ENCODE assay signal across 13 mouse cellular contexts in the genomic region with DNA sequence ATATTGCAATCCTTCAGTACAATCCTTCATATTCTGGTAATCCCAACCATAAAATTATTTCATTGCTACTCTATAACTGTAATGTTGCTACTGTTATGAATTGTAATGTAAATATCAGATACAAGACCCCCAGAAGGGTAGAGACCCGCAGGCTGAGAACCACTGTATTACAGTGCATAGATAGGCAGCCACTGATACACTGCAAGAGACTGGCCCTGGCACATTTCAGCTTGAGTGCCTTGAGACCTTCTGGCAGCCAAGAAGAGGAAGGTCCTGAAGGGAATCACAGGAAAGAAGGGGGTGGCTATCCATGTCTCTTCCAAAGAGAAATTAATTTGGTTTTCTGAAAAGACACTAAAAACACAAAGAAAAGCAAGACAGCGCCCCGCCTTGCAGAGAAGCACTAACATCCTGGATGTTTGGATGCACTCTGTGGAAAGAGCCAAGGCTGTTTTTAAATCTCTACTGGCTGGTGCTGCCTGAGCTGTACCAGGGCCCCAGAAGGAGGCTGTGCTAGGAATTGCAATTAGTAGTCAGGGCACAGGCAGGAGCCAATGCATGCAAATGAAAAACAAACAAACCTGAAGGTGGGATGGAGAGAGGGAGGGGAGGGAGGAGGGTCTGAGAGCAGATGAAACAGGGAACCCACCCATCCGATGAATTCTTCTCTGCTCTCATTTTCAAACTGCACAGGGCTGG.
A peak's percentile ranks its signal among the peaks of the same experiment; 100 is the strongest.
DNase-seq lines count a peak whose midpoint lies in the region; ATAC-seq and TF ChIP-seq lines count a peak whose summit lies in the region.
"Had no signal": no experiment of that assay in that cellular context is flagged by ENCODE, and none has a peak within 500 bp of the region (broad histone marks: within the 10 kb centered on the region; RNA-seq: fewer than 3 reads in every experiment).

No protein-coding gene starts in this region.

- no peaks in the 10 kb centered on the region for H3K4me1 ChIP-seq in kidney, postnatal 0 days (replicated peaks; ENCODE audit: insufficient read depth, low read length)
- peaks cover 22% of the 10 kb centered on the region for H3K4me1 ChIP-seq in forebrain, embryonic 13.5 days
- H3K4me1 ChIP-seq in midbrain, embryonic 12.5 days, result peaks cover 10% of the 10 kb centered on the region; the same call in 1 of the 2 replicates
- no peaks in the 10 kb centered on the region for H3K4me1 ChIP-seq in thymus, adult 2 months (replicated peaks; ENCODE audit: control insufficient read depth, insufficient read depth, low read length)
- H3K4me1 ChIP-seq: limb, embryonic 10.5 days; megakaryocyte, embryonic 14.5 days; stomach, embryonic 15.5 days had no signal

- no peaks in the 10 kb centered on the region for H3K27me3 ChIP-seq in kidney, postnatal 0 days (ENCODE audit: insufficient read depth, low read length)
- no peaks in the 10 kb centered on the region for H3K27me3 ChIP-seq in forebrain, embryonic 13.5 days
- no peaks in the 10 kb centered on the region for H3K27me3 ChIP-seq in midbrain, embryonic 12.5 days
- H3K27me3 ChIP-seq in thymus, adult 2 months (ENCODE audit: control insufficient read depth, insufficient read depth, low read length), result no peaks in the 10 kb centered on the region
- H3K27me3 ChIP-seq: megakaryocyte, embryonic 14.5 days; stomach, embryonic 15.5 days had no signal

- H3K9ac ChIP-seq in kidney, postnatal 0 days (ENCODE audit: low read depth, low read length), result no peak overlapping the region
- no peak overlapping the region for H3K9ac ChIP-seq in forebrain, embryonic 13.5 days
- no peak overlapping the region for H3K9ac ChIP-seq in midbrain, embryonic 12.5 days (replicated peaks)
- H3K9ac ChIP-seq: stomach, embryonic 15.5 days had no signal

- H3K4me3 ChIP-seq in kidney, postnatal 0 days (replicated peaks; ENCODE audit: low read depth, low read length), result no peak overlapping the region
- H3K4me3 ChIP-seq in forebrain, embryonic 13.5 days, result no peak overlapping the region
- H3K4me3 ChIP-seq in midbrain, embryonic 12.5 days, result no peak overlapping the region
- no peak overlapping the region for H3K4me3 ChIP-seq in thymus, adult 2 months (ENCODE audit: control insufficient read depth, insufficient read depth, low read length)
- H3K4me3 ChIP-seq: limb, embryonic 10.5 days; megakaryocyte, embryonic 14.5 days; stomach, embryonic 15.5 days had no signal

- ATAC-seq in kidney, postnatal 0 days (replicated peaks; ENCODE audit: low FRiP score, low read depth), result peak; percentile 63; the same call in 1 of the 2 replicates
- ATAC-seq in forebrain, embryonic 13.5 days, result peak; percentile 94
- ATAC-seq in midbrain, embryonic 12.5 days (ENCODE audit: low FRiP score, low read depth), result peak; percentile 90

- no peaks in the 10 kb centered on the region for H3K9me3 ChIP-seq in kidney, postnatal 0 days (replicated peaks; ENCODE audit: low read length)
- no peaks in the 10 kb centered on the region for H3K9me3 ChIP-seq in forebrain, embryonic 13.5 days (replicated peaks)
- H3K9me3 ChIP-seq in midbrain, embryonic 12.5 days, result no peaks in the 10 kb centered on the region
- H3K9me3 ChIP-seq: limb, embryonic 10.5 days; stomach, embryonic 15.5 days had no signal

- no peak for TF ChIP-seq CTCF in kidney, postnatal 0 days (IDR thresholded peaks at IDR 0.05; ENCODE audit: low read depth)
- no peak for TF ChIP-seq CTCF in brain, embryonic 14.5 days (IDR thresholded peaks at IDR 0.05; ENCODE audit: borderline replicate concordance, extremely low read depth, insufficient read depth, insufficient read length)
- no peak for TF ChIP-seq CTCF in thymus, adult 2 months (IDR thresholded peaks at IDR 0.05; ENCODE audit: borderline replicate concordance, control insufficient read depth, extremely low read depth, insufficient read depth, low read length, poor library complexity)

- peak; percentile 38 for DNase-seq in kidney, postnatal 0 days (ENCODE audit: low spot score)
- DNase-seq in kidney, postnatal 25 days, result no peak
- peak; percentile 89 for DNase-seq in brain, embryonic 14.5 days (ENCODE audit: low read depth)
- no peak for DNase-seq in urinary bladder, postnatal 14 days (ENCODE audit: low spot score)
- DNase-seq in thymus, adult 2 months, result no peak
- no peak for DNase-seq in Muller cell, postnatal 12 days (ENCODE audit: inconsistent ontology term)
- DNase-seq: kidney, postnatal 14 days; lung, adult 18-20 months had no signal

- H3K4me2 ChIP-seq in kidney, postnatal 0 days (ENCODE audit: low read length), result no peak overlapping the region
- no peak overlapping the region for H3K4me2 ChIP-seq in forebrain, embryonic 13.5 days
- no peak overlapping the region for H3K4me2 ChIP-seq in midbrain, embryonic 12.5 days (replicated peaks)
- H3K4me2 ChIP-seq: stomach, embryonic 15.5 days had no signal

- TF ChIP-seq POLR2A in brain, embryonic 14.5 days (IDR thresholded peaks at IDR 0.05; ENCODE audit: borderline replicate concordance, extremely low read depth, insufficient read depth, insufficient read length, poor library complexity, severe bottlenecking), result no peak
- TF ChIP-seq POLR2A in thymus, adult 2 months (IDR thresholded peaks at IDR 0.05; ENCODE audit: control insufficient read depth, extremely low read depth, insufficient read depth, low read length, poor library complexity), result no peak

- no peaks in the 10 kb centered on the region for H3K36me3 ChIP-seq in kidney, postnatal 0 days (ENCODE audit: insufficient read depth, low read length)
- H3K36me3 ChIP-seq in forebrain, embryonic 13.5 days (ENCODE audit: poor library complexity, severe bottlenecking), result no peaks in the 10 kb centered on the region
- H3K36me3 ChIP-seq in midbrain, embryonic 12.5 days, result no peaks in the 10 kb centered on the region
- H3K36me3 ChIP-seq in thymus, adult 2 months (ENCODE audit: control insufficient read depth, insufficient read depth, low read length), result no peaks in the 10 kb centered on the region
- H3K36me3 ChIP-seq: limb, embryonic 10.5 days; stomach, embryonic 15.5 days had no signal

- 51% methylated on average over 4 of the region's 4 CpGs for WGBS in kidney, postnatal 0 days
- WGBS in forebrain, embryonic 13.5 days, result 52% methylated on average over 4 of the region's 4 CpGs
- 70% methylated on average over 4 of the region's 4 CpGs for WGBS in midbrain, embryonic 12.5 days
- 77% methylated on average over 4 of the region's 4 CpGs for WGBS in thymus, adult 2 months

- no peak overlapping the region for H3K27ac ChIP-seq in kidney, postnatal 0 days
- peak overlapping the region; percentile 49 for H3K27ac ChIP-seq in forebrain, embryonic 13.5 days
- peak overlapping the region; percentile 49; the same call in 1 of the 2 replicates for H3K27ac ChIP-seq in midbrain, embryonic 12.5 days (replicated peaks)
- no peak overlapping the region for H3K27ac ChIP-seq in thymus, adult 2 months (ENCODE audit: control insufficient read depth, insufficient read depth, low read length)
- H3K27ac ChIP-seq: limb, embryonic 10.5 days; stomach, embryonic 15.5 days had no signal

Comparison
In these comparisons a context has a peak if more than half of its experiments do, and no peak if none do; other contexts are left out.
1. DNase-seq: peak in kidney, postnatal 0 days (single experiment) and brain, embryonic 14.5 days (single experiment); none in kidney, postnatal 25 days (0 of 2), urinary bladder, postnatal 14 days (single experiment), thymus, adult 2 months (single experiment) and Muller cell, postnatal 12 days (single experiment).
2. H3K27ac ChIP-seq: peak in forebrain, embryonic 13.5 days (single experiment) and midbrain, embryonic 12.5 days (single experiment); none in kidney, postnatal 0 days (single experiment) and thymus, adult 2 months (single experiment).
3. Peak in every context shown above with its lines, with median percentiles within 50 percentile points of each other: ATAC-seq.